Mouse (Mus musculus) spleen, adult 2 months (tissue): ENCODE data around the gene Calhm4. TPM values are rescaled to one million over a fixed set of nuclear protein-coding genes. Genes with fewer than 3 reads are reported as not detected.
A peak's percentile ranks its signal among the peaks of the same experiment; 100 is the strongest.

Experiments used
- DNase-seq, 2 experiments: peaks; one replicate each; pipeline versions ENCODE4 v3.0.0 to v3.0.0-alpha.2; 2012 to 2021; ENCODE audit warnings: low spot score in 2 of 2, low read depth in 1 of 2
- H3K27ac ChIP-seq: fragments of 200-500 bp; 2 replicates; pipeline ENCODE4 v1.5.1; 2012; ENCODE audit warnings: low read length, inconsistent platforms; ENCODE audit not compliant: insufficient read depth
- H3K27me3 ChIP-seq: fragments of 200-500 bp; 2 replicates; pipeline ENCODE4 v1.6.1; 2012; ENCODE audit warnings: mild to moderate bottlenecking, moderate library complexity, low read length, inconsistent platforms; ENCODE audit not compliant: control insufficient read depth, insufficient read depth
- H3K36me3 ChIP-seq: fragments of 200-500 bp; 2 replicates; pipeline ENCODE4 v1.6.1; 2012; ENCODE audit warnings: mild to moderate bottlenecking, low read length, inconsistent platforms; ENCODE audit not compliant: control insufficient read depth, insufficient read depth
- H3K4me1 ChIP-seq: fragments of 200-500 bp; 2 replicates; pipeline ENCODE4 v1.6.1; 2011; ENCODE audit warnings: inconsistent platforms; ENCODE audit not compliant: control insufficient read depth, insufficient read depth, insufficient read length
- H3K4me3 ChIP-seq: fragments of 200-500 bp; 2 replicates; pipeline ENCODE4 v1.5.1; 2011; ENCODE audit warnings: mild to moderate bottlenecking, inconsistent platforms; ENCODE audit not compliant: insufficient read depth, insufficient read length; ENCODE audit errors: extremely low read depth
- CTCF ChIP-seq: fragments of 200-500 bp; IDR thresholded peaks from 2 replicates; pipeline ENCODE4 v1.5.1; 2011; ENCODE audit warnings: mild to moderate bottlenecking, inconsistent platforms; ENCODE audit not compliant: insufficient read depth, insufficient read length, insufficient replicate concordance; ENCODE audit errors: extremely low read depth
- POLR2A ChIP-seq: fragments of 200-500 bp; IDR thresholded peaks from 2 replicates; pipeline ENCODE4 v1.6.1; 2011; ENCODE audit warnings: low read depth, low read length, inconsistent platforms
- WGBS: fragments of 180-500 bp; shearing (Covaris S2); methylation state at CpG from one replicate; pipeline ENCODE4 v1.1.7; 2018; 5-methylcytosine and 5-hydroxymethylcytosine counted together
- polyA plus RNA-seq: library from polyadenylated mRNA; depleted of rRNA; stranded (reverse); fragments of >200 nt; gene quantifications from 2 replicates; pipeline ENCODE4 v1.2.3, GENCODE M21; 2012

The Calhm4 gene
- polyA plus RNA-seq, 1 experiment, result not detected

- Histone ChIP-seq H3K36me3 (no peaks in the 10 kb centered on the region), H3K27ac (no peak overlapping the region), H3K4me1 (no peaks in the 10 kb centered on the region), H3K27me3 (no peaks in the 10 kb centered on the region), H3K4me3 (no peak overlapping the region)
- DNase-seq, result no peak
- 72% methylated on average over 5 of the region's 5 CpGs for WGBS
- no peak for TF ChIP-seq POLR2A
- TF ChIP-seq CTCF, result no peak
These were observed 26.9 kb upstream of the Calhm4 start for GRCm38 (mm10) chr10:34070999-34071492.

- TF ChIP-seq POLR2A, result no peak
- Histone ChIP-seq H3K27me3 (no peaks in the 10 kb centered on the region), H3K4me3 (no peak overlapping the region), H3K27ac (no peak overlapping the region), H3K4me1 (no peaks in the 10 kb centered on the region), H3K36me3 (no peaks in the 10 kb centered on the region)
- 76% methylated on average over 1 of the region's 1 CpGs for WGBS
- DNase-seq, result no peak
These were observed 25.5 kb upstream of the Calhm4 start for GRCm38 (mm10) chr10:34069606-34070005.

GRCm38 (mm10) chr10:34066591-34066990 is 22.5 kb upstream of the Calhm4 start:
- H3K36me3 ChIP-seq, result no peaks in the 10 kb centered on the region
- TF ChIP-seq POLR2A (no peak), CTCF (no peak)
- no peaks in the 10 kb centered on the region for H3K4me1 ChIP-seq
- DNase-seq, result no peak
- no peak overlapping the region for H3K27ac ChIP-seq
- H3K4me3 ChIP-seq, result no peak overlapping the region
- no peaks in the 10 kb centered on the region for H3K27me3 ChIP-seq
- 78% methylated on average over 3 of the region's 3 CpGs for WGBS

- DNase-seq, result no peak
- no peak for TF ChIP-seq POLR2A
- TF ChIP-seq CTCF, result no peak
- 64% methylated on average over 2 of the region's 2 CpGs for WGBS
- Histone ChIP-seq H3K27ac (no peak overlapping the region), H3K4me3 (no peak overlapping the region), H3K4me1 (no peaks in the 10 kb centered on the region), H3K27me3 (no peaks in the 10 kb centered on the region), H3K36me3 (no peaks in the 10 kb centered on the region)
These were observed 9.9 kb upstream of the Calhm4 start for GRCm38 (mm10) chr10:34053987-34054386.

GRCm38 (mm10) chr10:34037401-34037800 is 6.7 kb downstream of the Calhm4 start, which contains the start of gene Trappc3l:
Trappc3l (plus strand) TSS chr10:34037597.
- no peaks in the 10 kb centered on the region; the same call in 1 of the 2 replicates for H3K4me1 ChIP-seq
- no peaks in the 10 kb centered on the region for H3K27me3 ChIP-seq
- H3K27ac ChIP-seq, result no peak within 1 kb of the TSS
- WGBS, result 85% methylated on average over 3 of the region's 3 CpGs
- no peak for DNase-seq
- no peak within 1 kb of the TSS for H3K4me3 ChIP-seq
- H3K36me3 ChIP-seq, result no peaks in the 10 kb centered on the region
- no peak for TF ChIP-seq CTCF
- no peak for TF ChIP-seq POLR2A

GRCm38 (mm10) chr10:34036587-34036986 is 7.5 kb downstream of the Calhm4 start:
- no peaks in the 10 kb centered on the region; the same call in 1 of the 2 replicates for H3K4me1 ChIP-seq
- H3K36me3 ChIP-seq, result no peaks in the 10 kb centered on the region
- H3K27ac ChIP-seq, result no peak overlapping the region
- no peaks in the 10 kb centered on the region for H3K27me3 ChIP-seq
- H3K4me3 ChIP-seq, result no peak overlapping the region
- WGBS, result 18% methylated on average over 5 of the region's 5 CpGs
- DNase-seq, result peak in 1 of 2 experiments; percentile 5
- TF ChIP-seq CTCF, result peak; percentile 11; the same call in 1 of the 2 replicates
- TF ChIP-seq POLR2A, result no peak

- no peak overlapping the region for H3K27ac ChIP-seq
- no peaks in the 10 kb centered on the region; the same call in 1 of the 2 replicates for H3K4me1 ChIP-seq
- no peak overlapping the region for H3K4me3 ChIP-seq
- H3K36me3 ChIP-seq, result no peaks in the 10 kb centered on the region
- WGBS, result 20% methylated on average over 22 of the region's 22 CpGs
- DNase-seq, result peak; percentile 21 to 68
- peak; percentile 49; the same call in 1 of the 2 replicates for TF ChIP-seq CTCF
- TF ChIP-seq POLR2A, result no peak
- H3K27me3 ChIP-seq, result no peaks in the 10 kb centered on the region
These were observed 10.3 kb downstream of the Calhm4 start for GRCm38 (mm10) chr10:34033630-34034305.
